Mouse (Mus musculus) retina, embryonic 14.5 days (tissue): ENCODE measurements at regions not wholly inside any gene's neighbourhood (a gene's known extent, or its start where the extent isn't known, plus 50 kb on each side); places are given as distances from the start of the nearest gene placed in this dataset.
A peak's percentile ranks its signal among the peaks of the same experiment; 100 is the strongest.

ENCODE experiments used
- DNase-seq: peaks from one replicate; pipeline ENCODE4 v3.0.0-alpha.2; 2015; ENCODE audit warnings: low spot score

DNA sequence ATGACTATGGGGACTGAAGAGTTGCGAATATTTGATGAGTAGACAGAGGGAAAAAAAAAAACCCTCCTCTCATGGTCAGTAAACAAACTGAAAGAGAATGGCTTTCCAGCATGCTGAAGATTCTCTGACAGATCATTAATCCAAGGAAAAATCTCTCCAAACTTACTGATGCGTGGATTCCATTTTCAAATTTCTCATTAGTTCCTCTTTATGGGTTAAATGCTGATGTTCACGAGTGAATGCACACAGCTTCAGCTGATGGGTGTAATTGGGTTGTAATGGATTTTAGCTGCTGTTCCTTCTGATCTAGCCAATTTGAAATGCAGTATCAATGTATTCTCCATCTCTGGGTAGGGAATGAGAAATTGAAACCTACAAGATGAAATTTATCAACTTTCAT, 2945.6 kb upstream of the 5930422O12Rik start:
- peak; percentile 94 for DNase-seq

DNA sequence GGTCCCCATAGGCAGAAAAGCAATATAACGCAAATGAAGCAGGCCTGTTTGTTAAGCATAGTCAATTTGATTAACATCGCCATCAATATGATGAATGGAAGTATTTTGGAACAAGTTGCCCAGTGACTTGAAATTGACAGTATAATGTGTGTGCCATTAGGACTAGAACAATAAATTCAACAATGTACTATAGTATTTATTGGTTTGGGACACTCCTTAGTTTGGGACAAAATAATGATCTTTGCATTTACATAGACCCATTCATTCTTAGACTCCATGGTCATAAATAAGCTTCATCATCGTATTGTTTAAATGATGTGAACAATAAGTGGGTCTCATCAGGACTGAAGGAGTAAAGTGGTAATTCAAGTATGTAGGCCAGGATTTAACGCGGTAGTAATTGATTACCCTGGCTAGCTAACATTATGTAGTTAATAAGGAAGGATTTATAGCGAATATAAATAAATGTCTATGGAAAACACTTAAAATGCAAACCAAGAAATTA, 2933.6 kb upstream of the 5930422O12Rik start:
- DNase-seq: no peak

DNA sequence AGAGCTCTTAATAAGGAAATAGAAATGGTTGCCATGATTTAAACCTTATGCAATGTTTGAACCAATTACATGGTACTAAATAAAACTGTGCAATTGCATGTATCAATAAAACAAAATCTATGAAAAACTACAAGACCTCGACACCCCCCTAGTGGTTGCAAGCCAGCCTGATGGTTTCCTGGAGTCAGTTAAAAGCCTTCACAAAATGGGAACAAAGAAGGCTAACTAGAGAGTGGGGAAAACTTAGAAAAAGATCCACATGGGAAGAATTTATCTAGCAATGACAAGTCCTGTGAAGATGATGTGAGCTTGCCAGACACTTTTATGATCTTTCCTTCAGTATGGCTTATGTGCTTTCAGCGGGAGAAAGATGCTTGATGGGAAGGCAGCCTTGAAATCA, 2926.3 kb upstream of the 5930422O12Rik start:
- DNase-seq: no peak

GRCm38 (mm10) chr8:30511358-30511757, 2917.2 kb upstream of the 5930422O12Rik start:
- no peak for DNase-seq

GRCm38 (mm10) chr8:30522806-30523462, 2905.6 kb upstream of the 5930422O12Rik start:
- peak; percentile 61 for DNase-seq

- DNase-seq: peak; percentile 52
These were observed 2895.5 kb upstream of the 5930422O12Rik start for GRCm38 (mm10) chr8:30532862-30533500.

- peak; percentile 21 for DNase-seq
These were observed 2895.0 kb upstream of the 5930422O12Rik start for GRCm38 (mm10) chr8:30533501-30533870.

- no peak for DNase-seq
These were observed 2893.1 kb upstream of the 5930422O12Rik start for GRCm38 (mm10) chr8:30535450-30535849.

GRCm38 (mm10) chr8:30542196-30542595, 2886.3 kb upstream of the 5930422O12Rik start:
- no peak for DNase-seq

DNA sequence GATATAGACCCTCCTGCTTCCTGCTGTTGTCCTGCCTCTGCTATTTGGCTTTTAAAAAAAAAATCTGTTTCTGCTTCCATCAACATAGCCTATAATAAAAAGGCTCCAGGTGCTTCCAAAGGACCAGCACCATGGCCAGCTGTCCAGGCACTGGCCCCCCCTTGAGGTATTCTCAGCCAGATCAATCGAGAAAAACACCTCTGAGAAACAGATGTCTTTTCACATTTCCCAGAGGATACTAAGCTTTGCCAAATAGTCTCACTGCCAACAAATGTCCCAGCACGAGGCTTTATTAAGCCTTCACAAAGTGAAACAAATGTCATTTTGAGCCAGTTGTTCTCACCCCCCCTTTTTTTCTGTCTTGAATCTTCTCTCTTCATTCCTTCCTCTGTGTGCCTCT, 2880.7 kb upstream of the 5930422O12Rik start:
- DNase-seq: no peak

GRCm38 (mm10) chr8:30551051-30551450, 2877.5 kb upstream of the 5930422O12Rik start:
- DNase-seq: no peak

- no peak for DNase-seq
These were observed 2871.1 kb upstream of the 5930422O12Rik start for GRCm38 (mm10) chr8:30557429-30557828.

DNA sequence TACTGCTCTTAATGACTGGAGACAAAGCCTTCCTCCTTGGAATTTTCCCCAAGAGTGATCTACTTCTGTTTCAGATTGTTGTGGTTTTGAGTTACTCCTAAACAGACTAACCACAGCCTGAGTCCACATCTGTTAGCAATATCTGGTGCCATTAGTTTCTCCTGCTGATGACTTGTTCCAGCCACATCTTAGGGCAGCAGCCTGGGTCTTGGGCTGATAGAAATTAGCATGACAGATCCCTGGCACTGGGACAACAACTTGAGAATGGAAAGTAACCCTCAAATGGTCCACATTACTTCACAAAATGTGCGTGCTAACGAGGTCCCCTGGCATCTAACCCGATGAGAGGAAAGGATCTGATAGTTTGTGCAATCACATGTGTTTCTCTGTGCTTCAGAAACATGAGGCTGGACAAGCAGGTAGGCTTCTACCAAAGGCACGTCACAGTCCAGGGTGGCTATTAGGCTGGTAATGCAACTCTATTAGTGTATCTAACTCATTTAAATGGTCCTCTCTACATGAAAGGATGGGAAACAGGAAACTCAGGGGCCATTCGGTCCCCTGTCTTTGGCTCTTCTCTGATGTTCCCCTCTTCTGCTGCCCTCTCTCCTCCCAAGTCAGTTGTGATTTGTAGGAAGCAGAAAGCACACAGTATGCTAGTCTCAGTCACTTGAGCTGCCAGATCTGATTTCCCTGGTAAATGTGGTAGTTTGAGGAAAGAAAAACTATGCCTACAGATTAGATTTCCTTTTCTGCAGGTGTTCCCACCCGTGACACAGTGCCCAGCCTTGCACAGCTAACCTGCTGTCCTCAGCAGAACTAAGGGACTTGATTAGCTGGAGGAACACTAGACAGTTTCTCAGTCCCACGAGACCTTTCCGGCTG, 2866.9 kb upstream of the 5930422O12Rik start:
- DNase-seq: no peak

GRCm38 (mm10) chr8:30569799-30570198, 2858.7 kb upstream of the 5930422O12Rik start:
- peak; percentile 12 for DNase-seq

GRCm38 (mm10) chr8:30570547-30570946, 2858.0 kb upstream of the 5930422O12Rik start:
- DNase-seq: peak; percentile 65

DNA sequence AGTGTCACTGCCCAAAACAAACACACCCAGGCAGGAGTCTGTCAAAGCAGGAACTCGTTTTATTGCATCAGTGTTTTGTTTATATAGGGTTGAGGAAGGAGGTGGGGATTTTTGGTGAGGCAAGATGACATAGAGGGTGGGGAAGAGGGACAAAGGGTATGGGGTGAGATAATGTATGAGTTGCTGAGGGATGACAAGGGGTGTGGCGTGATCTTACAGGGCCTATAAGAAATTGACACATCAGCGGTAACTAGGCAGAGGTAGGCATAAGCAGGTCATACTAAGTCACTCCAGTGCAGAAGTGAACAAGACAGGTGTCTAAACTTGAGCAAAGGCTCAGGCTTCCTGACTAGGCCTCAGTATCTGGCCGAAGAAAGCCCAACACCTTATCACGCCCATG, 2841.0 kb upstream of the 5930422O12Rik start:
- DNase-seq: no peak

GRCm38 (mm10) chr8:30602421-30602820, 2826.1 kb upstream of the 5930422O12Rik start:
- DNase-seq: no peak

GRCm38 (mm10) chr8:30630332-30630731, 2798.2 kb upstream of the 5930422O12Rik start:
- peak; percentile 75 for DNase-seq

DNA sequence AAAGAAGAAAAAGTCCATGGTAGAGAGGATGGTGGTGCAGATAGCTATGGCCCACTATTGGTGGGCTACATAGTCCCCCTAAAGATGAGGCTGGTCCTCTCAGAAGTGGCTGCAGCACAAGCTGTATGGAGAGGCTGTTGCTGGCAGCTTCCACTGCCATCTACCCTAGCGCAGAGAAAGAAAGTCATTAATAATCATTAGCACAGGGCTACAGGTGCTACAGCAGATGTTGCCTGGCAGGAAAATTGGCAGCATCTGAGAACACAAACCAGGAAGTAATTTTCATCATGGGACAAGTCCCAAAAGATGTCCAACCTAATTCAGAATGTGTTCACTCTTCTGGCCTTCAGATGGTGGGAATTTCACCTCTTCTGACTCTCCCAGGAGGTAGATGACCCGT, 2791.7 kb upstream of the 5930422O12Rik start:
- no peak for DNase-seq

DNA sequence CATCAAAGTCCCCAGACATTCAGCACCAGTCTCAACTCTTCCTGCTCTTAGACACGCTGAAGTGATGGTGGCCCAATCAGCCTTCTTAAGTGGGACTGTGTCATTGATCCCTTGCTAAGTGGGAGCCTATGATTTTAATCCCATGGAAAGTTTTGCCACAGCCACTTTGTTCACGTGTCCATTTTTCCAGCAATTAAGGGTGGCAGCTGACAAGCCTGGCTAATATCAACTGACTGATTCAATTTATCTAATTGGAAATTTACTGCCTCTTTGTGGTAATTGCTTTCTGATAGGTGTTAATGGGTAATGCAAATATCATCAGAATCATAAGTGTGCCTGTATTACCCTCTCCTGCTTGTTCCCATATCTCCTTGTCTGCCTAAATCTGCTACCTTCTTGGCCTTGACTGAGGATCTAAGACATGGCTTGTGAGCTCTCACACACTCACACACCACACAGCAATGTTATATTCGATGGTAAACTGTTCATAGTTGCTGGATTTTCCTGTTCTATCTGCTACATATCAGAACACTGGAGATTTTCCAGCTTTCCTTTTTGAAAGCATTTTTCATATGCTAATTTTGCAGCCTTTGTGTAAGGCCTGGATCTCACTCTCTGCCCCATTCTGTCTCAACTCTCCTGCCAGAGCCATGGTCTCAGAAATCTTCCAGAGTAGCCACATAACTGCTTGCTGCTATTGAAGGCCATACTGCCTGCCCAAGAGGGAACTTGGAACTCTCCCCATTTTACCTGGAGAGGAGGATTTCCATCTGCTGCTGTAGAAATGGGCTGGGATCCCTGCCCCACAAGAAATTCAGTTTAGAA, 2785.4 kb upstream of the 5930422O12Rik start:
- peak; percentile 69 for DNase-seq

- peak; percentile 53 for DNase-seq
These were observed 2780.0 kb upstream of the 5930422O12Rik start for GRCm38 (mm10) chr8:30648497-30648896.
